Mouse (Mus musculus) adrenal gland, postnatal 0 days (tissue): ENCODE measurements around the gene Hexdc. TPM values are rescaled to one million over a fixed set of nuclear protein-coding genes. Genes with fewer than 3 reads are reported as not detected.

Experiments
- polyA plus RNA-seq: library from polyadenylated mRNA; unstranded; fragments of >200 nt; fragmentation: Nextera tagmentation; extraction: Ambion mirVana; gene quantifications from 2 replicates; pipeline ENCODE4 v1.2.1, GENCODE M21; 2015

Hexdc gene
- polyA plus RNA-seq: 6.9 and 7.4 TPM in 2 replicates

DNA sequence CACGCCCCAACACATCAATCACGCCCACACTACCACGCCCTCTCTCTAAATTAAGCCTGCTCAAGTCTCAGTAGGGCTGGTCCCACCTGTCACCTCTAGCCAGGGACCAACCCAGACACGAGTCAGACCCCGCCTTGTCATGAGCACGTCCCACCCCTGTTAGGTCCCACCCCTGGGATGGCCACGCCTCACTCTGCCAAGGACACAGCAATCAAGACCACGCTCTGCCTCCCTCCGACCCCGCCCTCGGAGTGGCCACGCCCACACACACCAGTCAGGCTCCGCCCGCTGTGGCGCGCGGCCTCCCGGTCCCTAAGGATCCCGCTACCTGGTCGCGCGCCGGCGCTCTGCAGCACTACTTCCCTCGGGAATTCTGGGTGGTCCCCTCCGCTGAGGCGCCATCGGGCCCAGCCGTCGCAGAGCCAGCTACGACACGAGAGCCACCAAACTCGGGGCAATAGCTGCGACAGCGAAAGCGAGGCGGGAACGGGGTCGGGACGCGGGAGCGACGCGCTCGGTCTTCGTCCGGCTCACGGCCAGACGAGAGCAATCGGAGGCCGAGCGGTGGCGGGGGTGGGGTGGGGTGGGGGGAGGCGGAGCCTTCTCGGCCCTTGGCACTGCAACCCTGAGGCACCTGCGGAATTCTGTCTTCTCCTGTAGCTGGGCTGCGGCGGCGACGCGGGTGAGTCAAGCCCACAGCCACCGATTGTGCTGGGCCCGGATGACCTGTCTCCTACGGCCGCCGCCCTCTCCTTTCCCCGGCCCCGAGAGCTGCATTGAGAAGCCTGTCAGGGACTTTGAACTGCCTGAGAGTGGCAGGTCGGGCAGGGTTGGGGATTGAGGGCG is at the start of gene Hexdc, which contains the start of gene Ogfod3:
TSS of gene Hexdc (plus strand) at position 273 of the 846 bp plus-strand sequence.
TSS of gene Ogfod3 (minus strand) at position 551 of the 846 bp plus-strand sequence.

DNA sequence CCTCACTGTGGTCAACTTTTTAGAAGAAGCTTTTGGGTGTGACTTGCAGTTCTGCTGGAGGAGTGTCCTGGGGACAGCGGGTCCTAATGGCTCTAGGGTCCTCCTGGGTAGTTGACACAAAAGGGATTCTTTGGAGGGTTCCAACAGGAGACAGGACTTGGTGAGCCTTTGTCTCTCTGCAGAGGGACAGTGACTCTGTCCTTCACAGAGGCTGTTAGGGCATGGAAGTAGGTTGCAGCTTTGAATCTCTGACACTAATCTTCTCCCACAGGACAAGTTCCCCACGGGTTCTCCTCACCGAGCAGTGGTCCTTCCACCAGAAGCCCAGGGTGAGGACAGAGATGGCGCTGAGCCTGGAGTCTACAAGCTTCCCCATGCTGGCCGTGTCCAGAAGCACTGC is 44.3 kb upstream of the Hexdc start, which contains the start of gene Uts2r:
TSS of gene Uts2r (plus strand) at position 301 of the 400 bp plus-strand sequence.

DNA sequence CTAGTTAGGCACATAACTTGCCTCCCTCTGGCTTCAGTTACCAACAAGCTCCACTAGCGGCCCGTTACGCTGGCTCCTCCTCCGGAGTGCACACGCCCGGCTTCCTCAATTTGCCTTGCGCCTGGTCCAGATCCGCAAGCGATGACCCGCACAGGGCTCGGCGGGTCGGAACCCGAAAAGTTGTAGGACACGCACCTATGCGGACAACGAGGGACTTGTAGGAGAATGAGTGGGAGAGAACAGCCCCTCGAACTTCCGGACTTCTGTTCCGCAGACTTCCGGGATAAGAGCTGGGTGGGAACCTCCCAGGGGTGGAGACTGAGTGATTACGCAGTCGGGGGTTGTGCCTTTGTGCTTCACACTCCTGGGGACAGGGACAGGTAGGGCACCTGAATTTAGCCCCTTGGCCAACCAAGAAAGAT is 24.8 kb downstream of the Hexdc start, which contains the start of gene Cybc1:
TSS of gene Cybc1 (minus strand) at position 305 of the 422 bp plus-strand sequence.

DNA sequence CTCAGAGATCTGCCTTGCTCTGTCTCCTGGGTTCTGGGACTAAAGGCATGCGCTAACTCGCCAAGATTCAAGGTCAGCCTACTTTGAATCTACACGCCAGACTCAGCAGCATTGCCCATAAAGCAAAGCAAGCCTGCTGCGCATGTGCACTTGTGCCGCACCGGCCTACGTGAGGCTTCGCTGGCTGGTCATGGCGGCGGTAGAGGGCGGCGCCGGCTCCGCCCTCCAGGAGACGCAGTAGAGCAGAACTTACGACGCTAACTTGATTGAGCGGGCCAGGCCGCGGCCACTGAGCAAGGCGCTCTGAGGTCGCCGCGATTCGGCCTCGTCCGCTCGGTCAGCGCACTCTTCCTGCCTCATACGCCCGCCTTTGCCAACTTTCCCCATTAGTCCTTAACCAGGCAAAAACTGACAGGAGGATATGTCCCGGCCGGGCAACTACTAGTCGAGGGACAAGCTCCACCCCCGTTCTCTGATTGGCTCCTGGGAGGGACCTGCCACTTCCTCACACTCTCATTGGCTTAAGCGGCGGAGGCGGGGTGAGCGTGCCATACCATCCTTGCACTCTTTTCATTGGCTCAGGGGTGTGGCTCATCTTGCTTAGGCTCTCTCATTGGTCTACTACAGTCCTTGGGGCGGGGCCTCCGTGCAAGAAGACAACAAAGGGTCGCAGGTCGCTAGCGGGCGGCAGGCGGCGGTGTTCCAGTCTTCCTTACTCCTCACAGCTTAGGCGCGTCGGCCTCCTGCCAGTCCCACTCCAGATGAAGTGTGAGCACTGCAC is 32.5 kb downstream of the Hexdc start, which contains the start of gene Narf:
TSS of gene Narf (plus strand) at position 690 of the 781 bp plus-strand sequence.

DNA sequence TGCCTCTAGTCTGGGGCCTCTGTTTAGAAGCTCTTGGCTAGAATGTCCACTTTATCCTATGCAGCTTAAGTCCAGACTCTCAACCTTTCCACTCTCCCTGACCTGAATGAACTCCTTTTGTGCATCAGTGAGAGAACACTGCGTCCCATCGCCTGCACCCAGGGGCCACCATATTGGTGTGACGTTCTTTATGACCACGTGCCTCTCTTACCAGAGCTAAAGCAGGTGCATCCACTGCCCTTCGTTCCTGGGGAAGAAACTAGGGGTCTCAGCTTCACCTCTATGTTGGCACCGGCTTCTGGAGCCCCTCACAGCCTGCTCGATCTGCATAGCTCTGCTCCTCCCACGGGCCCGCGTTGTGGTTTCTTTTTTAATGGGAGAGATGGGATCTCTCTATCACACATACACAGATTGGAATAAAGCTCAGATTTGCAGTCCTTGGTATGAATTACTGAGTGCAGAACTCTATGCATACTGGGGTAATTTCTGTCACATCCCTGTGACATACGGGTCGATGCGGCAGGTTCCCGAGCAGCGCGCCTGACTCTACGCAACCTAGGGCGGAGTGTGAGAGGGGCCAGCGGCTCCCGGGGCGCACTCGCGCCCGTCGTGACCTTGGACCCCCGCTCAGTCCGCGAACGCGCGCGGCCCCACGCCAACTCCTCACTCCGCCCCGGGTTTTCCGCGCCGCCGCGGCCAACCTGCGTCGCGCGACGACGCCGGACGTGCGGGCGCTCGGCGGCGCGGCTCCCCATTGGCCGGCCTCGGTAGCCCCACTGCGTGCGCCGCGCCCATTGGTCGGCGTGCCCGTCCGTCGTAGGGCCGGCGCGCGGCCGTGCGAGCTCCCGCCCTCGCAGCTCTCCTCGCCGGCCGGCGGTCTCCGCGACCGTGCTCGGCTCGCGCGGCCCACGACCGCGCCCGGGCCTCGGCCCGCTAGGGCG is 55.2 kb downstream of the Hexdc start, which contains the start of gene Foxk2:
TSS of gene Foxk2 (plus strand) at position 831 of the 941 bp plus-strand sequence.

Other genes starting within 250 kb of the Hexdc start
- gene Csnk1d, start 213.1 kb upstream of the Hexdc start, polyA plus RNA-seq: 53.8 and 75.9 TPM in 2 replicates
- gene Cd7, start 165.0 kb upstream of the Hexdc start, polyA plus RNA-seq: 0.73 and 0.98 TPM in 2 replicates
- 1.3 TPM in 1 of 2 replicates, not detected in the other for gene Sectm1b, start 140.9 kb upstream of the Hexdc start, polyA plus RNA-seq
- gene Sectm1a, start 123.2 kb upstream of the Hexdc start, polyA plus RNA-seq: 0.76 and 1.1 TPM in 2 replicates
- gene Tex19.2, start 85.8 kb upstream of the Hexdc start, polyA plus RNA-seq: 0.16 TPM in 1 of 2 replicates, not detected in the other
- gene Tex19.1, start 58.3 kb upstream of the Hexdc start, polyA plus RNA-seq: not detected in 2 replicates
- gene Uts2r, start 44.2 kb upstream of the Hexdc start, polyA plus RNA-seq: 0.09 TPM in 1 of 2 replicates, not detected in the other
- 29.3 and 40.0 TPM in 2 replicates for gene Ogfod3, start 278 bp downstream of the Hexdc start, polyA plus RNA-seq
- 22.0 and 26.4 TPM in 2 replicates for gene Cybc1, start 24.9 kb downstream of the Hexdc start, polyA plus RNA-seq
- 13.6 and 15.3 TPM in 2 replicates for gene Narf, start 32.8 kb downstream of the Hexdc start, polyA plus RNA-seq
- gene Foxk2, start 55.6 kb downstream of the Hexdc start, polyA plus RNA-seq: 4.8 and 5.8 TPM in 2 replicates
- 74.8 and 82.6 TPM in 2 replicates for gene Wdr45b, start 150.0 kb downstream of the Hexdc start, polyA plus RNA-seq
- gene Rab40b, start 183.8 kb downstream of the Hexdc start, polyA plus RNA-seq: 10.2 and 12.2 TPM in 2 replicates
- gene Fn3krp, start 217.0 kb downstream of the Hexdc start, polyA plus RNA-seq: 4.5 and 6.8 TPM in 2 replicates
- gene Fn3k, start 230.5 kb downstream of the Hexdc start, polyA plus RNA-seq: 1.5 and 2.4 TPM in 2 replicates
- 26.7 and 29.1 TPM in 2 replicates for gene Tbcd, start 247.5 kb downstream of the Hexdc start, polyA plus RNA-seq